Mouse (Mus musculus) testis, adult 2 months (tissue): ENCODE measurements around the gene Rerg. TPM values are rescaled to one million over a fixed set of nuclear protein-coding genes. Genes with fewer than 3 reads are reported as not detected.

Experiments used
- H3K27ac ChIP-seq: fragments of 200-500 bp; 2 replicates; pipeline ENCODE4 v1.5.1; 2012; ENCODE audit warnings: low read depth, low read length; ENCODE audit not compliant: control insufficient read depth, insufficient read depth
- H3K27me3 ChIP-seq: fragments of 200-500 bp; 2 replicates; pipeline ENCODE4 v1.6.1; 2012; ENCODE audit warnings: mild to moderate bottlenecking, low read length, moderate library complexity; ENCODE audit not compliant: control insufficient read depth, insufficient read depth
- H3K36me3 ChIP-seq: fragments of 200-500 bp; 2 replicates; pipeline ENCODE4 v1.6.1; 2012; ENCODE audit warnings: mild to moderate bottlenecking, low read length; ENCODE audit not compliant: control insufficient read depth, insufficient read depth
- H3K4me1 ChIP-seq: fragments of 200-500 bp; 2 replicates; pipeline ENCODE4 v1.6.1; 2012; ENCODE audit warnings: low read length; ENCODE audit not compliant: control insufficient read depth, insufficient read depth
- H3K4me3 ChIP-seq: fragments of 200-500 bp; 2 replicates; pipeline ENCODE4 v1.5.1; 2012; ENCODE audit warnings: low read depth, mild to moderate bottlenecking, low read length, moderate library complexity, mixed read lengths; ENCODE audit not compliant: control insufficient read depth
- CTCF ChIP-seq: fragments of 200-500 bp; IDR thresholded peaks from 2 replicates; pipeline ENCODE4 v1.5.1; 2012; ENCODE audit warnings: low read depth, mild to moderate bottlenecking, inconsistent platforms, low read length, moderate library complexity; ENCODE audit not compliant: control insufficient read depth, insufficient read depth, insufficient replicate concordance
- POLR2A ChIP-seq: fragments of 200-500 bp; IDR thresholded peaks from 2 replicates; pipeline ENCODE4 v1.6.1; 2012; ENCODE audit warnings: low read depth, mild to moderate bottlenecking, inconsistent platforms, low read length, moderate library complexity; ENCODE audit not compliant: control insufficient read depth
- polyA plus RNA-seq: library from polyadenylated mRNA; depleted of rRNA; stranded (reverse); fragments of >200 nt; gene quantifications from 2 replicates; pipeline ENCODE4 v1.2.3, GENCODE M21; 2012; rRNA removed

The Rerg gene
- polyA plus RNA-seq, 1 experiment: 2.8 TPM

GRCm38 (mm10) chr6:137017216-137017973, 152.9 kb downstream of the Rerg start:
- Histone ChIP-seq H3K27me3 (no peaks in the 10 kb centered on the region), H3K36me3 (no peaks in the 10 kb centered on the region), H3K27ac (no peak overlapping the region), H3K4me3 (no peak overlapping the region), H3K4me1 (no peaks in the 10 kb centered on the region)
- no peak for TF ChIP-seq CTCF

- no peaks in the 10 kb centered on the region for H3K4me1 ChIP-seq
- H3K27ac ChIP-seq: no peak overlapping the region
- H3K4me3 ChIP-seq: no peak overlapping the region
- H3K27me3 ChIP-seq: no peaks in the 10 kb centered on the region
- TF ChIP-seq CTCF: no peak
- TF ChIP-seq POLR2A: no peak
- no peaks in the 10 kb centered on the region for H3K36me3 ChIP-seq
Observed at GRCm38 (mm10) chr6:137014346-137014745, 156.0 kb downstream of the Rerg start.

GRCm38 (mm10) chr6:137011187-137011586, 159.1 kb downstream of the Rerg start:
- Histone ChIP-seq H3K36me3 (no peaks in the 10 kb centered on the region), H3K27me3 (no peaks in the 10 kb centered on the region), H3K27ac (no peak overlapping the region), H3K4me1 (no peaks in the 10 kb centered on the region), H3K4me3 (no peak overlapping the region)
- TF ChIP-seq POLR2A (no peak), CTCF (no peak)

Other genes starting within 250 kb of the Rerg start
- 0.09 TPM in 1 of 2 replicates, not detected in the other for gene Erp27, start 248.3 kb downstream of the Rerg start, polyA plus RNA-seq
- gene Pde6h, start 246.7 kb downstream of the Rerg start, polyA plus RNA-seq: 2.2 and 6.5 TPM in 2 replicates
- 5.4 and 5.8 TPM in 2 replicates for gene Arhgdib, start 228.6 kb downstream of the Rerg start, polyA plus RNA-seq
- gene Ptpro, start 81.8 kb upstream of the Rerg start, polyA plus RNA-seq: 1.6 and 4.5 TPM in 2 replicates